Mouse (Mus musculus): Measurements from ENCODE around the gene Nup214. TPM values are rescaled to one million over a fixed set of nuclear protein-coding genes. Genes with fewer than 3 reads are reported as not detected.

Nup214 gene
- polyA plus RNA-seq, 1 experiment from 2014 or later, result 75.0 TPM

- 24% methylated on average over 9 of the region's 9 CpGs for WGBS
- Histone ChIP-seq H3K4me2 (peak overlapping the region; percentile 97), H3K9ac (peak overlapping the region; percentile 64; the same call in 1 of the 2 replicates), H3K27ac (no peak overlapping the region), H3K27me3 (replicated peaks) (peaks cover 3% of the 10 kb centered on the region; the same call in 1 of the 2 replicates), H3K4me1 (peaks cover 34% of the 10 kb centered on the region; the same call in 1 of the 2 replicates), H3K4me3 (peak overlapping the region; percentile 64), H3K9me3 (no peaks in the 10 kb centered on the region), H3K36me3 (replicated peaks) (no peaks in the 10 kb centered on the region)
- ATAC-seq (replicated peaks), result no peak
These were observed 23.3 kb upstream of the Nup214 start for GRCm38 (mm10) chr2:31950966-31951365.

- Histone ChIP-seq H3K36me3 (replicated peaks) (no peaks in the 10 kb centered on the region), H3K4me3 (no peak overlapping the region), H3K9me3 (no peaks in the 10 kb centered on the region), H3K4me2 (0 out of 2 replicates have a peak overlapping the region, but pooled peaks have one; percentile 97), H3K27ac (no peak overlapping the region), H3K4me1 (peaks cover 34% of the 10 kb centered on the region; the same call in 1 of the 2 replicates), H3K9ac (no peak overlapping the region), H3K27me3 (replicated peaks) (peaks cover 3% of the 10 kb centered on the region; the same call in 1 of the 2 replicates)
- WGBS, result 74% methylated on average over 10 of the region's 10 CpGs
- no peak for ATAC-seq (replicated peaks)
These were observed 22.0 kb upstream of the Nup214 start for GRCm38 (mm10) chr2:31952236-31952635.

GRCm38 (mm10) chr2:31952725-31953124, 21.5 kb upstream of the Nup214 start:
- Histone ChIP-seq H3K9me3 (no peaks in the 10 kb centered on the region), H3K27me3 (replicated peaks) (peaks cover 3% of the 10 kb centered on the region; the same call in 1 of the 2 replicates), H3K4me1 (peaks cover 34% of the 10 kb centered on the region; the same call in 1 of the 2 replicates), H3K4me2 (no peak overlapping the region), H3K36me3 (replicated peaks) (no peaks in the 10 kb centered on the region), H3K4me3 (no peak overlapping the region), H3K27ac (no peak overlapping the region), H3K9ac (no peak overlapping the region)
- no peak for ATAC-seq (replicated peaks)
- 86% methylated on average over 3 of the region's 3 CpGs for WGBS

GRCm38 (mm10) chr2:31953687-31954086, 20.5 kb upstream of the Nup214 start:
- no peaks in the 10 kb centered on the region for H3K36me3 ChIP-seq (replicated peaks)
- H3K9ac ChIP-seq, result no peak overlapping the region
- no peak overlapping the region for H3K4me3 ChIP-seq
- no peak overlapping the region for H3K4me2 ChIP-seq
- H3K27me3 ChIP-seq (replicated peaks), result peaks cover 3% of the 10 kb centered on the region; the same call in 1 of the 2 replicates
- WGBS, result 94% methylated on average over 8 of the region's 8 CpGs
- no peaks in the 10 kb centered on the region for H3K9me3 ChIP-seq
- H3K4me1 ChIP-seq, result peaks cover 34% of the 10 kb centered on the region; the same call in 1 of the 2 replicates
- no peak for ATAC-seq (replicated peaks)
- H3K27ac ChIP-seq, result no peak overlapping the region

GRCm38 (mm10) chr2:31954779-31955181, 19.5 kb upstream of the Nup214 start:
- peaks cover 29% of the 10 kb centered on the region; the same call in 1 of the 2 replicates for H3K4me1 ChIP-seq
- no peaks in the 10 kb centered on the region for H3K27me3 ChIP-seq (replicated peaks)
- H3K4me2 ChIP-seq, result no peak overlapping the region
- ATAC-seq (replicated peaks), result no peak
- no peaks in the 10 kb centered on the region for H3K36me3 ChIP-seq (replicated peaks)
- no peak overlapping the region for H3K4me3 ChIP-seq
- no peak overlapping the region for H3K27ac ChIP-seq
- WGBS, result 88% methylated on average over 9 of the region's 9 CpGs
- no peak overlapping the region for H3K9ac ChIP-seq
- H3K9me3 ChIP-seq, result no peaks in the 10 kb centered on the region

GRCm38 (mm10) chr2:31955686-31956085, 18.6 kb upstream of the Nup214 start:
- WGBS, result 85% methylated on average over 5 of the region's 5 CpGs
- Histone ChIP-seq H3K9me3 (no peaks in the 10 kb centered on the region), H3K27me3 (replicated peaks) (no peaks in the 10 kb centered on the region), H3K36me3 (replicated peaks) (no peaks in the 10 kb centered on the region), H3K4me3 (no peak overlapping the region), H3K4me2 (no peak overlapping the region), H3K4me1 (peaks cover 22% of the 10 kb centered on the region; the same call in 1 of the 2 replicates), H3K9ac (no peak overlapping the region), H3K27ac (no peak overlapping the region)
- ATAC-seq (replicated peaks), result no peak

GRCm38 (mm10) chr2:31957211-31957610, 17.0 kb upstream of the Nup214 start:
- Histone ChIP-seq H3K9ac (no peak overlapping the region), H3K4me2 (no peak overlapping the region), H3K4me1 (peaks cover 9% of the 10 kb centered on the region; the same call in 1 of the 2 replicates), H3K4me3 (no peak overlapping the region), H3K27ac (no peak overlapping the region), H3K9me3 (no peaks in the 10 kb centered on the region), H3K27me3 (replicated peaks) (no peaks in the 10 kb centered on the region), H3K36me3 (replicated peaks) (no peaks in the 10 kb centered on the region)
- no peak for ATAC-seq (replicated peaks)
- 87% methylated on average over 10 of the region's 10 CpGs for WGBS

GRCm38 (mm10) chr2:31960986-31961385, 13.2 kb upstream of the Nup214 start:
- no peaks in the 10 kb centered on the region for H3K36me3 ChIP-seq (replicated peaks)
- H3K4me1 ChIP-seq, result 0 out of 2 replicates have a peak, but pooled peaks cover 2% of the 10 kb centered on the region
- 0 out of 2 replicates have a peak overlapping the region, but pooled peaks have one; percentile 74 for H3K27ac ChIP-seq
- H3K9me3 ChIP-seq, result no peaks in the 10 kb centered on the region
- 96% methylated on average over 8 of the region's 8 CpGs for WGBS
- no peak overlapping the region for H3K9ac ChIP-seq
- H3K4me2 ChIP-seq, result no peak overlapping the region
- H3K4me3 ChIP-seq, result no peak overlapping the region
- ATAC-seq (replicated peaks), result no peak
- H3K27me3 ChIP-seq (replicated peaks), result no peaks in the 10 kb centered on the region

- no peak overlapping the region for H3K9ac ChIP-seq
These were observed 12.4 kb upstream of the Nup214 start for GRCm38 (mm10) chr2:31961791-31962222.

GRCm38 (mm10) chr2:31962501-31963224, 11.6 kb upstream of the Nup214 start:
- peak; percentile 91 for ATAC-seq (replicated peaks)
- H3K27me3 ChIP-seq (replicated peaks), result no peaks in the 10 kb centered on the region
- H3K4me2 ChIP-seq, result no peak overlapping the region
- H3K27ac ChIP-seq, result peak overlapping the region; percentile 74
- no peaks in the 10 kb centered on the region for H3K9me3 ChIP-seq
- 0 out of 2 replicates have a peak, but pooled peaks cover 2% of the 10 kb centered on the region for H3K4me1 ChIP-seq
- no peak overlapping the region for H3K9ac ChIP-seq
- H3K4me3 ChIP-seq, result no peak overlapping the region
- WGBS, result 50% methylated on average over 8 of the region's 8 CpGs
- H3K36me3 ChIP-seq (replicated peaks), result no peaks in the 10 kb centered on the region

More at GRCm38 (mm10) chr2:31961791-31962222, 12.4 kb upstream of the Nup214 start:
- H3K4me3 ChIP-seq, result no peak overlapping the region
- no peaks in the 10 kb centered on the region for H3K9me3 ChIP-seq
- no peak for ATAC-seq (replicated peaks)
- H3K36me3 ChIP-seq (replicated peaks), result no peaks in the 10 kb centered on the region
- 0 out of 2 replicates have a peak, but pooled peaks cover 2% of the 10 kb centered on the region for H3K4me1 ChIP-seq
- peak overlapping the region; percentile 74 for H3K27ac ChIP-seq
- 76% methylated on average over 4 of the region's 4 CpGs for WGBS
- no peak overlapping the region for H3K4me2 ChIP-seq
- no peaks in the 10 kb centered on the region for H3K27me3 ChIP-seq (replicated peaks)

- Histone ChIP-seq H3K4me1 (0 out of 2 replicates have a peak, but pooled peaks cover 2% of the 10 kb centered on the region), H3K36me3 (replicated peaks) (no peaks in the 10 kb centered on the region), H3K27ac (peak overlapping the region; percentile 44), H3K27me3 (replicated peaks) (no peaks in the 10 kb centered on the region), H3K4me3 (no peak overlapping the region), H3K9me3 (no peaks in the 10 kb centered on the region), H3K4me2 (no peak overlapping the region), H3K9ac (no peak overlapping the region)
- WGBS, result 79% methylated on average over 7 of the region's 7 CpGs
- no peak for ATAC-seq (replicated peaks)
These were observed 10.7 kb upstream of the Nup214 start for GRCm38 (mm10) chr2:31963491-31963890.

GRCm38 (mm10) chr2:31964191-31964590, 10.0 kb upstream of the Nup214 start:
- 89% methylated on average over 3 of the region's 3 CpGs for WGBS
- Histone ChIP-seq H3K4me2 (no peak overlapping the region), H3K9me3 (no peaks in the 10 kb centered on the region), H3K36me3 (replicated peaks) (no peaks in the 10 kb centered on the region), H3K27ac (no peak overlapping the region), H3K27me3 (replicated peaks) (no peaks in the 10 kb centered on the region), H3K9ac (no peak overlapping the region), H3K4me1 (0 out of 2 replicates have a peak, but pooled peaks cover 2% of the 10 kb centered on the region), H3K4me3 (no peak overlapping the region)
- no peak for ATAC-seq (replicated peaks)

Data from midbrain, embryonic 15.5 days (tissue).